Mouse (Mus musculus) gastrocnemius, postnatal 25 days (tissue): ENCODE results near the gene Saa4. TPM values are rescaled to one million over a fixed set of nuclear protein-coding genes. Genes with fewer than 3 reads are reported as not detected.
"Not testable (repeated sequence)": the region's sequence is repeated elsewhere in the genome, so short reads cannot be mapped to it uniquely, and the experiment has no call there.

Source experiments
- DNase-seq: peaks from one replicate; pipeline ENCODE4 v3.0.0; 2022
- total RNA-seq, 2 experiments: library from RNA; stranded (reverse); gene quantifications; 1 replicate in 1 of 2; 2 replicates in 1 of 2; pipeline ENCODE4 v1.2.3; 2021

The Saa4 gene
- total RNA-seq, 2 experiments from 2014 or later = not detected

DNA sequence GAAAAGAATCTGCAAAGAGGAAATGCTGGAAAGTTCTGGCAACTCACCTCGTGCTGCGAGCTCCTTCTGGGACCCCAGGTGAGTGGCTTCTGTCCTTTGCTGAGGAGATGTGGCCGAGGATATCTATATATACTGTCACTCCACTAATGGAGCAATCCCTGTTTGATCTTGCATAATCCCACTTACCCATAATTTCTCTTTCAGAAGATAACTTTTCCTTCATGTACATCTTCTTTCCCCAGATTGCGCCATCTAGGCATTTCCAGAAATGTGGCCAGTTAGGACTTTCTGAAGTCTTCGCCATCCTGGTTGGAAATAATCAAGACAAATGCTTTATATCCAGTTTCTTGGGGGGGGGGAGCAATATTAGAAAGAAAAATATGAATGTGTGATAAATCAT is 16.8 kb downstream of the Saa4 start, which contains the start of gene Saa3:
TSS of gene Saa3 (minus strand) at position 101 of the 400 bp plus-strand sequence.
- no peak for DNase-seq

- peak; percentile 25 for DNase-seq
Observed at GRCm38 (mm10) chr7:46714518-46714917, 17.9 kb downstream of the Saa4 start.

DNA sequence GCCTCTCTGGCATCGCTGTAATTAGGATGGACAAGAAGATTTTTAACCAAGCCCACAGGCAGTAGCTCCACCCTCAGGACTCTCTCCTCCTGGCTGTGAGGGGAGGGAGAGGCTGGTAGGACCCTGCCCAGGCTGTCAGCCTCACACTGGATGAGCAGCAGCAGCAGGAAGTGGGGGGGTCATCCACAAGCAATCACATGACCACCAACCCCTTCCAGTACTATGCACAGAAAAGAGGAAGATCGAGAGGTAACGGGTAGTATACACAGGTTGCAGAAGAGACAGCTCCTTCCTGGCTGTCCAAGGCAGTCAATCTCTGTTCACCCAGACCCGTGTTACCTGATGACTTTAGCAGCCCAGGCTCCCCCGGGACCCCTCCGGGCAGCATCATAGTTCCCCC is 20.2 kb downstream of the Saa4 start:
- DNase-seq = no peak

DNA sequence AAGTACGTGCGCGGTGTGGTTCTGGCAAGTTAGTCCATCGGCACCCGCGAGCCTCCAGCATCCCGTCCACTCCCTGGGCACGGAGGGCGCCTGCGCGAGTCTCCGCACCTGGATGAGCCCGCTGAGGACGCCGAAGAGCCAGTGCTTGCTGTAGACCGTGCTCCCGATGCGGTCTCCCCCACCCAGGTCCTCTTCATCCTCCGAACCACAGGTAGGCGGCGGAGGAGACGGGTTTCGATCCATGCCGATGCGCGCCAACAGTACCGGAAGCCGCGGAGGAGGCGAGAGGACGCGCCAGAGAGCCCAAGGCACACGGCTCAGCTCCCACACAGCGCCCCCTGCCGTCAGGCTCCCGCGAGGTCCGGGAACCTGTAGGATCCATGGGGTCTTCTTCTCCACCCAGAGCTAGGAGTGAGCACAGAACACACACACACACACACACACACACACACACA is 22.0 kb downstream of the Saa4 start, which contains the start of gene Saal1:
TSS of gene Saal1 (minus strand) at position 291 of the 455 bp plus-strand sequence.
- DNase-seq = peak; percentile 67

DNA sequence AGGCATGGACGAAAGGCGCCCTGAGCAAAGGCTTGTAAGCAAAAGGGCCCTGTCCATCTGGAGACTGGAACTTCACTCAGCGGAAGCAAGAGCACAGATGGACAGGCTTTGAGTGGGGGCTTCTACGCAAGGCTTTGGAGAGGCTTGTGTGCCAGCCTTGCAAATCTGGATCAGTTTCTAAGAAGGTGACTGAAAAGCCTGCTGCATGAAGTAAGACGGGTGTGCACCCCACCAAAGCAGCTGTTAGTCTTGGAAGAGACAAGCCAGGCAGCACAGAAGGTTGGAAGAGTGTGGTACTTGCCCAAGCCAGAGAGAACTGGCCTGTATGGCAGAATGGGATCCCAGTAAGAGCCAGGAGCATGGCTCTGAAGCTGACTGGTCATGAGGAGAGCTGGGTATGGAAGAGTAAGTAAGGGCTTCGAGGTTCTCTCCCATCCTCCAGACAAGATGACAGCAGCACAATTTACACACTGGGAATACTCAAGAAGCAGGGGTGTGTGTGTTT is 31.8 kb downstream of the Saa4 start:
- no peak for DNase-seq

DNA sequence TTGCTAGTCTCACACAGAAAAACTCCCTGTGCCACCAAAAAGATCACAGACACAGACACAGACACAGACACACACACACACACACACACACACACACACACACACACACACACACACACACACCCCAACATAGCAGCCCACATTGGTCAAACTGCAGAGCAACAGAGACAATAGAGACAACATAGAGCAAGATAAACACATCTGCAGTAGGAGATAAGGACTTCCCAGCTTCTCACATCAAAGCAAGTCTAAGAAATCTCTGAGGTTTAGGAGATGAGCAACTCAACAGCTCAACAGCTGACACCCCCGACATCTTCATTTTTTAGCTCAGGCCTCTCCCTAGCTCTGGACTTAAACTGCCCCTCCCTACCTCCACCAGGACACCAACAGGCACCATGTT is 35.6 kb downstream of the Saa4 start:
- no peak for DNase-seq

DNA sequence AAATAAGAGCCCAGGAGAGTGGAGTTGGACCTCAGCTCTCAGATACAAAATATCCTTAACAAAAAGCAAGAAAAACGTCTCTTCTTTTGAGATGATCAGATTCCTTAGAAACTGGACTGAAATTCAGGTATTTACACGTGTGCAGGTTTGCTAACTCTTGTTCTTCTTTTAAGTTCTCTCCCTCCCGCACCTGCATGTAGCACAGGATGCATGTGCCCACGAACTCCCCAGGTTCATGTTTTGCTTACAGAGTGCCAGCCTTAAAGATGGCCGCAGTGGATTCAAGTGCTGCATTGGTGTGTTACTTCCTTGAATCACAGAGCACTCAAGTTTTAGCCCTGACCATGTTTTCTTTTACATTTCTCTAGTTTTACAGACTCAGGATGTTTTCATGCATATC is 45.6 kb downstream of the Saa4 start:
- no peak for DNase-seq

- no peak for DNase-seq
Observed at GRCm38 (mm10) chr7:46680732-46681131, 51.7 kb downstream of the Saa4 start.

GRCm38 (mm10) chr7:46679044-46679443 is 53.4 kb downstream of the Saa4 start:
- not testable (repeated sequence) for DNase-seq

DNA sequence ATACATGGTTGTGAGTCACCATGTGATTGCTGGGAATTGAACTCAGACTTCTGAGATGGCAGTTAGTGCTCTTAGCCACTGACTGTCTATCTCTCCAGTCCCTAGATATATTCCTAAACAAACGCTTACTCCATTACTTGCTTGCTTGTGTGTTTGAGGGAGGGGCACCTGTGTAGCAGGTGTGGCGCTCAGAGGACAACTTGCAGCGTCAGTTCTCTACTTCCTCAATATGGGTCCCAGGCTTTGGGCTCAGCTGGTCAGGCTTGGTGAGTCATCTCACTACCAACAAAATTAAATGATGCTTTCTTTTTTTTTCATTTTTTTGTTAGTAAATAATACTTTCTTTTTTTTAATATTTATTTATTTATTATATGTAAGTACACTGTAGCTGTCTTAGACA is 54.0 kb downstream of the Saa4 start:
- no peak for DNase-seq

Other genes with a start within 250 kb of the Saa4 start
- 1 to 10 TPM; 3.9 to 4.6 TPM for gene Sergef, start 92.8 kb downstream of the Saa4 start, total RNA-seq
- gene Tph1, start 60.1 kb downstream of the Saa4 start, total RNA-seq = 1 to 10 TPM in 1 of 2 experiments, under 1 TPM in 1; 0.88 to 1.0 TPM
- 1 to 10 TPM; 2.7 TPM for gene Saal1, start 21.9 kb downstream of the Saa4 start, total RNA-seq
- gene Saa3, start 16.9 kb downstream of the Saa4 start, total RNA-seq = not detected
- gene Saa1, start 10.4 kb upstream of the Saa4 start, total RNA-seq = not detected
- gene Saa2, start 19.2 kb upstream of the Saa4 start, total RNA-seq = not detected
- gene Hps5, start 63.5 kb upstream of the Saa4 start, total RNA-seq = 10 to 100 TPM in 1 of 2 experiments, 1 to 10 TPM in 1; 9.8 to 10.9 TPM
- gene Gtf2h1, start 63.5 kb upstream of the Saa4 start, total RNA-seq = 10 to 100 TPM; 13.0 to 15.3 TPM
- gene Ldha, start 108.9 kb upstream of the Saa4 start, total RNA-seq = 1,000 to 10,000 TPM; 2,738 to 2,745 TPM
- not detected for gene Ldhc, start 128.6 kb upstream of the Saa4 start, total RNA-seq
- gene Tsg101, start 187.4 kb upstream of the Saa4 start, total RNA-seq = 10 to 100 TPM; 42.0 to 46.9 TPM
- 1 to 10 TPM; 7.0 to 8.8 TPM for gene Uevld, start 225.9 kb upstream of the Saa4 start, total RNA-seq